8 mouse cellular contexts compared by ENCODE assay signal in the genomic region with DNA sequence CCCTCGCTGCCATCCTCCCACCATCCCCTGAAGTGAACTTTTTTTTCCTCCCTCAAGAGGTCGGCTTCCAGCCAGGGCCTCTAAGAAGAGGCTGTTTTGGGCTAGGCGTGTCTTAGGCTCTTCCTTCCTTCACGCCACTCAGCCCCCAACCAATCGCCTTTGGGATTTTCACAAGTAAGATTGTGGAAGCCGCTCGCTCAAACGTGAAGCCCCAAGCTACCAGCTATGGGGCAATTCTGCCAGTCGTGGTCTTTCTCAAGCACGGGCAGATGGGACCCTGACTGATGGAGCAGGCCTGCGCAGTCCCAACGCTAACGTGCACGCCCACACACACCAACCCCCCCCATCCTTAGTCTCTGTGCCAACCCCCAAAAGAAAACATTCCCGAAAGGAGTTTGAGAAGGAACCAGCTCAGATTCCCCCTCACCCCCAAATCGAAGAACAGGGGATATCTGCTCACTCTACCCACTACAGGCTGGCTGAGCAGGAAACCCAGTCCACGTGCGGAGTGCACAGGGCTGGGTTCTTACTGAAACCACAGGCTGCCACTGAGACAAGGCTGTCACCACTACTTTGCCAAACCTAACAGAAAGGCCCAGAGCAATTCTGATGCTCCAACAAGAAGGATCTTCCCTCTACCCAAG. TPM values are rescaled to one million over a fixed set of nuclear protein-coding genes. Genes with fewer than 3 reads are reported as not detected.
DNase-seq lines count a peak whose midpoint lies in the region; ATAC-seq and TF ChIP-seq lines count a peak whose summit lies in the region.

No protein-coding gene starts in this region.

- no peak overlapping the region for H3K27ac ChIP-seq in forebrain, embryonic 15.5 days (replicated peaks)
- no peak overlapping the region for H3K27ac ChIP-seq in hindbrain, embryonic 14.5 days
- no peak overlapping the region; the same call in 1 of the 2 replicates for H3K27ac ChIP-seq in limb, embryonic 14.5 days (replicated peaks; ENCODE audit: low read depth, low read length)
- no peak overlapping the region for H3K27ac ChIP-seq in midbrain, embryonic 12.5 days (replicated peaks)
- H3K27ac ChIP-seq in stomach, embryonic 16.5 days (ENCODE audit: low read length), result peak overlapping the region; percentile 14

- WGBS in forebrain, embryonic 15.5 days, result 5% methylated on average over 18 of the region's 18 CpGs
- WGBS in hindbrain, embryonic 14.5 days, result 3% methylated on average over 18 of the region's 18 CpGs
- 10% methylated on average over 18 of the region's 18 CpGs for WGBS in limb, embryonic 14.5 days
- 2% methylated on average over 18 of the region's 18 CpGs for WGBS in midbrain, embryonic 12.5 days
- 11% methylated on average over 18 of the region's 18 CpGs for WGBS in stomach, embryonic 16.5 days

- peak overlapping the region; percentile 92 for H3K4me2 ChIP-seq in forebrain, embryonic 15.5 days (replicated peaks)
- H3K4me2 ChIP-seq in hindbrain, embryonic 14.5 days (replicated peaks), result peak overlapping the region; percentile 75
- H3K4me2 ChIP-seq in limb, embryonic 14.5 days (replicated peaks; ENCODE audit: low read depth, low read length, severe bottlenecking), result peak overlapping the region; percentile 89
- peak overlapping the region; percentile 76 for H3K4me2 ChIP-seq in midbrain, embryonic 12.5 days (replicated peaks)
- H3K4me2 ChIP-seq in stomach, embryonic 16.5 days (ENCODE audit: low read depth, low read length), result peak overlapping the region; percentile 96

- H3K27me3 ChIP-seq in forebrain, embryonic 15.5 days, result no peaks in the 10 kb centered on the region
- 0 out of 2 replicates have a peak, but pooled peaks cover 15% of the 10 kb centered on the region for H3K27me3 ChIP-seq in hindbrain, embryonic 14.5 days (ENCODE audit: control insufficient read depth, insufficient read depth, low read length)
- no peaks in the 10 kb centered on the region; the same call in 1 of the 2 replicates for H3K27me3 ChIP-seq in limb, embryonic 14.5 days (ENCODE audit: control insufficient read depth, insufficient read depth, low read length)
- peaks cover 15% of the 10 kb centered on the region for H3K27me3 ChIP-seq in midbrain, embryonic 12.5 days
- H3K27me3 ChIP-seq in stomach, embryonic 16.5 days (ENCODE audit: control insufficient read depth, insufficient read depth, low read length), result no peaks in the 10 kb centered on the region

- no peak for ATAC-seq in forebrain, embryonic 15.5 days (replicated peaks)
- no peak for ATAC-seq in hindbrain, embryonic 14.5 days (ENCODE audit: low FRiP score)
- no peak for ATAC-seq in limb, embryonic 14.5 days (ENCODE audit: low FRiP score, low read depth)
- ATAC-seq in midbrain, embryonic 12.5 days (ENCODE audit: low FRiP score, low read depth), result no peak
- ATAC-seq in stomach, embryonic 16.5 days (ENCODE audit: insufficient read depth, low FRiP score), result no peak

- no peak for TF ChIP-seq POLR2A in limb, embryonic 14.5 days (IDR thresholded peaks at IDR 0.05; ENCODE audit: borderline replicate concordance, extremely low read depth, insufficient read depth, insufficient read length)

- peak overlapping the region; percentile 61 for H3K4me3 ChIP-seq in forebrain, embryonic 15.5 days
- H3K4me3 ChIP-seq in hindbrain, embryonic 14.5 days (replicated peaks; ENCODE audit: low read length), result peak overlapping the region; percentile 51
- peak overlapping the region; percentile 78 for H3K4me3 ChIP-seq in limb, embryonic 14.5 days (replicated peaks; ENCODE audit: low read length)
- peak overlapping the region; percentile 59 for H3K4me3 ChIP-seq in midbrain, embryonic 12.5 days
- peak overlapping the region; percentile 87 for H3K4me3 ChIP-seq in stomach, embryonic 16.5 days (replicated peaks; ENCODE audit: low read length)

- peak; percentile 71 for DNase-seq in ES-CJ7 (ENCODE audit: low read depth, low spot score)
- peak; percentile 75 for DNase-seq in adrenal gland, postnatal 14 days
- DNase-seq in hindbrain, embryonic 14.5 days (ENCODE audit: low spot score), result no peak
- peak; percentile 81 for DNase-seq in limb, embryonic 14.5 days (ENCODE audit: low spot score)
- DNase-seq in cerebellum, adult 8-10 months, result no peak

- no peak overlapping the region for H3K9ac ChIP-seq in forebrain, embryonic 15.5 days (replicated peaks)
- H3K9ac ChIP-seq in hindbrain, embryonic 14.5 days, result 0 out of 2 replicates have a peak overlapping the region, but pooled peaks have one; percentile 16
- peak overlapping the region; percentile 69 for H3K9ac ChIP-seq in limb, embryonic 14.5 days (ENCODE audit: low read depth, low read length, severe bottlenecking)
- no peak overlapping the region for H3K9ac ChIP-seq in midbrain, embryonic 12.5 days (replicated peaks)
- peak overlapping the region; percentile 85 for H3K9ac ChIP-seq in stomach, embryonic 16.5 days (ENCODE audit: low read length)

- H3K36me3 ChIP-seq in forebrain, embryonic 15.5 days, result no peaks in the 10 kb centered on the region
- no peaks in the 10 kb centered on the region for H3K36me3 ChIP-seq in hindbrain, embryonic 14.5 days (replicated peaks; ENCODE audit: control insufficient read depth, insufficient read depth)
- H3K36me3 ChIP-seq in limb, embryonic 14.5 days (ENCODE audit: control insufficient read depth, insufficient read depth, low read length), result no peaks in the 10 kb centered on the region
- no peaks in the 10 kb centered on the region for H3K36me3 ChIP-seq in midbrain, embryonic 12.5 days
- no peaks in the 10 kb centered on the region for H3K36me3 ChIP-seq in stomach, embryonic 16.5 days (ENCODE audit: control insufficient read depth, insufficient read depth, low read length)

- H3K9me3 ChIP-seq in forebrain, embryonic 15.5 days, result no peaks in the 10 kb centered on the region
- no peaks in the 10 kb centered on the region for H3K9me3 ChIP-seq in hindbrain, embryonic 14.5 days (ENCODE audit: control insufficient read depth, low read length)
- no peaks in the 10 kb centered on the region for H3K9me3 ChIP-seq in limb, embryonic 14.5 days (ENCODE audit: control insufficient read depth, low read length)
- no peaks in the 10 kb centered on the region for H3K9me3 ChIP-seq in midbrain, embryonic 12.5 days
- no peaks in the 10 kb centered on the region for H3K9me3 ChIP-seq in stomach, embryonic 16.5 days (replicated peaks; ENCODE audit: control insufficient read depth, low read length)

- H3K4me1 ChIP-seq in forebrain, embryonic 15.5 days, result peaks cover 26% of the 10 kb centered on the region
- H3K4me1 ChIP-seq in hindbrain, embryonic 14.5 days (replicated peaks; ENCODE audit: control insufficient read depth, insufficient read depth, low read length), result peaks cover 13% of the 10 kb centered on the region; the same call in 1 of the 2 replicates
- H3K4me1 ChIP-seq in limb, embryonic 14.5 days (ENCODE audit: control insufficient read depth, insufficient read depth, low read length), result peaks cover 20% of the 10 kb centered on the region
- peaks cover 36% of the 10 kb centered on the region for H3K4me1 ChIP-seq in midbrain, embryonic 12.5 days
- H3K4me1 ChIP-seq in stomach, embryonic 16.5 days (ENCODE audit: control insufficient read depth, insufficient read depth, low read length), result peaks cover 32% of the 10 kb centered on the region

RNA-seq across cellular contexts. Expression of a gene that starts 1.7 kb away (rescaled TPM):
- total RNA-seq in adrenal gland, postnatal 14 days (2021), result 1,757 and 2,166 TPM in 2 replicates
- polyA plus RNA-seq in forebrain, embryonic 15.5 days (2015; fragmentation: Nextera tagmentation; extraction: Ambion mirVana), result 27.7 and 28.5 TPM in 2 replicates
- 36.5 and 39.9 TPM in 2 replicates for polyA plus RNA-seq in hindbrain, embryonic 14.5 days (2014; fragmentation: Nextera tagmentation; extraction: Ambion mirVana)
- polyA plus RNA-seq in limb, embryonic 14.5 days (2012; rRNA removed), result 67.7 and 85.6 TPM in 2 replicates
- polyA plus RNA-seq in limb, embryonic 14.5 days (2014; fragmentation: Nextera tagmentation; extraction: Ambion mirVana), result 40.1 and 43.9 TPM in 2 replicates
- polyA plus RNA-seq in midbrain, embryonic 12.5 days (2016; fragmentation: Nextera tagmentation; extraction: Ambion mirVana), result 27.8 and 30.2 TPM in 2 replicates
- polyA plus RNA-seq in stomach, embryonic 16.5 days (2015; fragmentation: Nextera tagmentation; extraction: Ambion mirVana), result 60.6 and 61.4 TPM in 2 replicates

RNA-seq across cellular contexts. Expression of a gene that starts 49.9 kb away (rescaled TPM):
- 0.26 and 0.49 TPM in 2 replicates for total RNA-seq in adrenal gland, postnatal 14 days (2021)
- polyA plus RNA-seq in forebrain, embryonic 15.5 days (2015; fragmentation: Nextera tagmentation; extraction: Ambion mirVana), result 0.55 TPM in 2 replicates
- polyA plus RNA-seq in hindbrain, embryonic 14.5 days (2014; fragmentation: Nextera tagmentation; extraction: Ambion mirVana), result 0.63 TPM in 1 of 2 replicates, not detected in the other
- 0.08 and 0.26 TPM in 2 replicates for polyA plus RNA-seq in limb, embryonic 14.5 days (2012; rRNA removed)
- 0.17 and 0.45 TPM in 2 replicates for polyA plus RNA-seq in limb, embryonic 14.5 days (2014; fragmentation: Nextera tagmentation; extraction: Ambion mirVana)
- 0.43 and 0.68 TPM in 2 replicates for polyA plus RNA-seq in midbrain, embryonic 12.5 days (2016; fragmentation: Nextera tagmentation; extraction: Ambion mirVana)
- 0.32 and 0.37 TPM in 2 replicates for polyA plus RNA-seq in stomach, embryonic 16.5 days (2015; fragmentation: Nextera tagmentation; extraction: Ambion mirVana)

RNA-seq across cellular contexts. Expression of a gene that starts 50.8 kb away (rescaled TPM):
- total RNA-seq in adrenal gland, postnatal 14 days (2021), result 1,142 and 1,189 TPM in 2 replicates
- 1,235 and 1,278 TPM in 2 replicates for polyA plus RNA-seq in forebrain, embryonic 15.5 days (2015; fragmentation: Nextera tagmentation; extraction: Ambion mirVana)
- polyA plus RNA-seq in hindbrain, embryonic 14.5 days (2014; fragmentation: Nextera tagmentation; extraction: Ambion mirVana), result 1,333 and 1,355 TPM in 2 replicates
- polyA plus RNA-seq in limb, embryonic 14.5 days (2012; rRNA removed), result 643 and 660 TPM in 2 replicates
- polyA plus RNA-seq in limb, embryonic 14.5 days (2014; fragmentation: Nextera tagmentation; extraction: Ambion mirVana), result 949 and 1,033 TPM in 2 replicates
- polyA plus RNA-seq in midbrain, embryonic 12.5 days (2016; fragmentation: Nextera tagmentation; extraction: Ambion mirVana), result 1,111 and 1,158 TPM in 2 replicates
- 1,047 and 1,111 TPM in 2 replicates for polyA plus RNA-seq in stomach, embryonic 16.5 days (2015; fragmentation: Nextera tagmentation; extraction: Ambion mirVana)

Comparison
In these comparisons a context has a peak if more than half of its experiments do, and no peak if none do; other contexts are left out.
1. DNase-seq: peak in ES-CJ7 (single experiment), adrenal gland, postnatal 14 days (single experiment) and limb, embryonic 14.5 days (single experiment); none in hindbrain, embryonic 14.5 days (single experiment) and cerebellum, adult 8-10 months (single experiment).
2. H3K9ac ChIP-seq: peak in hindbrain, embryonic 14.5 days (single experiment), limb, embryonic 14.5 days (single experiment) and stomach, embryonic 16.5 days (single experiment); none in forebrain, embryonic 15.5 days (single experiment) and midbrain, embryonic 12.5 days (single experiment).
3. Peak in every context shown above with its lines, with median percentiles within 50 percentile points of each other: H3K4me2 ChIP-seq and H3K4me3 ChIP-seq.